Mouse (Mus musculus) MEL (cell line): ENCODE measurements at regions not wholly inside any gene's neighbourhood (a gene's known extent, or its start where the extent isn't known, plus 50 kb on each side); places are given as distances from the start of the nearest gene placed in this dataset.

Source experiments
- DNase-seq: peaks from one replicate; pipeline ENCODE4 v3.0.0; 2011; ENCODE audit warnings: low read depth, low spot score
- H3K27ac ChIP-seq: 2 replicates; pipeline ENCODE4 v1.5.1; 2012; ENCODE audit warnings: low read depth, mild to moderate bottlenecking, control low read depth, low read length, moderate library complexity; ENCODE audit not compliant: control insufficient read depth
- H3K27me3 ChIP-seq, 2 experiments: fragments of 150-350 bp in 1 of 2; sonication (generic) in 1 of 2; 2 replicates each; pipeline ENCODE4 v1.6.1; 2012; ENCODE audit warnings: low read length in 2 of 2, mild to moderate bottlenecking in 2 of 2, improper control_type of control experiment in 1 of 2, moderate library complexity in 1 of 2; ENCODE audit not compliant: insufficient read depth in 2 of 2, control insufficient read depth in 1 of 2
- H3K36me3 ChIP-seq, 2 experiments: 2 replicates each; pipeline ENCODE4 v1.6.1; 2012 to 2014; ENCODE audit warnings: low read length in 2 of 2, improper control_type of control experiment in 1 of 2, inconsistent platforms in 1 of 2, mild to moderate bottlenecking in 1 of 2; ENCODE audit not compliant: insufficient read depth in 2 of 2, control insufficient read depth in 1 of 2
- H3K4me1 ChIP-seq, 2 experiments: fragments of 150-350 bp in 1 of 2; sonication (generic) in 1 of 2; 2 replicates each; pipeline ENCODE4 v1.6.1; 2012; ENCODE audit warnings: low read length in 2 of 2, improper control_type of control experiment in 1 of 2, mild to moderate bottlenecking in 1 of 2; ENCODE audit not compliant: insufficient read depth in 2 of 2, control insufficient read depth in 1 of 2
- H3K4me3 ChIP-seq, 2 experiments: fragments of 150-350 bp in 1 of 2; sonication (generic) in 1 of 2; 2 replicates each; pipeline ENCODE4 v1.5.1; 2012; ENCODE audit warnings: low read depth in 2 of 2, low read length in 2 of 2, mild to moderate bottlenecking in 2 of 2, moderate library complexity in 2 of 2, control low read depth in 1 of 2, improper control_type of control experiment in 1 of 2; ENCODE audit not compliant: control insufficient read depth in 1 of 2, insufficient read depth in 1 of 2
- H3K79me2 ChIP-seq: 2 replicates; pipeline ENCODE4 v1.6.1; 2012; ENCODE audit warnings: mild to moderate bottlenecking, low read length, moderate library complexity; ENCODE audit not compliant: control insufficient read depth, poor library complexity, insufficient read depth
- H3K9ac ChIP-seq: 2 replicates; pipeline ENCODE4 v1.6.1; 2012; ENCODE audit warnings: low read depth, mild to moderate bottlenecking, control low read depth, low read length, moderate library complexity; ENCODE audit not compliant: control insufficient read depth, poor library complexity, severe bottlenecking
- H3K9me3 ChIP-seq: fragments of 150-350 bp; sonication (generic); replicated peaks from 2 replicates; pipeline ENCODE4 v1.6.1; 2012; ENCODE audit warnings: mild to moderate bottlenecking, low read length, improper control_type of control experiment, moderate library complexity; ENCODE audit not compliant: insufficient read depth
- BHLHE40 ChIP-seq: IDR thresholded peaks from 2 replicates; pipeline ENCODE4 v1.6.1; 2012; ENCODE audit warnings: low read depth, mild to moderate bottlenecking, inconsistent platforms, low read length, improper control_type of control experiment, borderline replicate concordance
- CHD1 ChIP-seq: IDR thresholded peaks from 2 replicates; pipeline ENCODE4 v1.6.1; 2012; ENCODE audit warnings: low read depth, mild to moderate bottlenecking, inconsistent platforms, low read length, improper control_type of control experiment
- CHD2 ChIP-seq: IDR thresholded peaks from 2 replicates; pipeline ENCODE4 v1.6.1; 2011; ENCODE audit warnings: low read length, improper control_type of control experiment
- E2F4 ChIP-seq: IDR thresholded peaks from 2 replicates; pipeline ENCODE4 v1.6.1; 2011; ENCODE audit warnings: low read depth, low read length, improper control_type of control experiment, borderline replicate concordance
- ELF1 ChIP-seq: IDR thresholded peaks from 2 replicates; pipeline ENCODE4 v1.6.1; 2014; ENCODE audit warnings: low read depth, mild to moderate bottlenecking, inconsistent platforms, low read length, improper control_type of control experiment, moderate library complexity
- EP300 ChIP-seq, 2 experiments: IDR thresholded peaks; 2 replicates each; pipeline ENCODE4 v1.6.1; 2011; ENCODE audit warnings: improper control_type of control experiment in 2 of 2, low read length in 2 of 2, low read depth in 1 of 2, mild to moderate bottlenecking in 1 of 2
- ETS1 ChIP-seq: IDR thresholded peaks from 2 replicates; pipeline ENCODE4 v1.6.1; 2012; ENCODE audit warnings: low read depth, mild to moderate bottlenecking, inconsistent platforms, low read length, improper control_type of control experiment, moderate library complexity
- GABPA ChIP-seq: IDR thresholded peaks from 2 replicates; pipeline ENCODE4 v1.6.1; 2012; ENCODE audit warnings: low read depth, mild to moderate bottlenecking, inconsistent platforms, low read length, improper control_type of control experiment, moderate library complexity
- HCFC1 ChIP-seq: IDR thresholded peaks from 2 replicates; pipeline ENCODE4 v1.6.1; 2012; ENCODE audit warnings: low read depth, mild to moderate bottlenecking, inconsistent platforms, low read length, improper control_type of control experiment, moderate library complexity
- KAT2A ChIP-seq: conservative IDR thresholded peaks from 2 replicates; pipeline ENCODE4 v1.6.1; 2012; ENCODE audit warnings: low read depth, low read length, improper control_type of control experiment, inconsistent platforms
- MAFK ChIP-seq: IDR thresholded peaks from 2 replicates; pipeline ENCODE4 v1.6.1; 2011; ENCODE audit warnings: low read depth, mild to moderate bottlenecking, low read length, improper control_type of control experiment, borderline replicate concordance
- MAX ChIP-seq: IDR thresholded peaks from 2 replicates; pipeline ENCODE4 v1.6.1; 2011; ENCODE audit warnings: low read length, improper control_type of control experiment
- MEF2A ChIP-seq: IDR thresholded peaks from 2 replicates; pipeline ENCODE4 v1.6.1; 2014; ENCODE audit warnings: low read depth, mild to moderate bottlenecking, inconsistent platforms, low read length, improper control_type of control experiment; ENCODE audit not compliant: poor library complexity, insufficient replicate concordance, severe bottlenecking; ENCODE audit errors: extremely low read depth
- MYC ChIP-seq: IDR thresholded peaks from 2 replicates; pipeline ENCODE4 v1.6.1; 2011; ENCODE audit warnings: low read depth, mild to moderate bottlenecking, low read length, improper control_type of control experiment, moderate library complexity
- NELFE ChIP-seq: IDR thresholded peaks from 2 replicates; pipeline ENCODE4 v1.6.1; 2011; ENCODE audit warnings: low read depth, low read length, improper control_type of control experiment
- NRF1 ChIP-seq: IDR thresholded peaks from 2 replicates; pipeline ENCODE4 v1.6.1; 2014; ENCODE audit warnings: low read depth, mild to moderate bottlenecking, inconsistent platforms, low read length, improper control_type of control experiment, moderate library complexity; ENCODE audit not compliant: poor library complexity, insufficient read depth, severe bottlenecking
- POLR2A ChIP-seq, 2 experiments: IDR thresholded peaks; 2 replicates each; pipeline ENCODE4 v1.6.1; 2011 to 2012; ENCODE audit warnings: low read length in 2 of 2, mild to moderate bottlenecking in 2 of 2, control low read depth in 1 of 2, improper control_type of control experiment in 1 of 2, low read depth in 1 of 2, moderate library complexity in 1 of 2; ENCODE audit not compliant: control insufficient read depth in 1 of 2, insufficient read depth in 1 of 2, poor library complexity in 1 of 2
- POLR2AphosphoS2 ChIP-seq: IDR thresholded peaks from 2 replicates; pipeline ENCODE4 v1.6.1; 2011; ENCODE audit warnings: low read length, improper control_type of control experiment
- RCOR1 ChIP-seq: IDR thresholded peaks from 2 replicates; pipeline ENCODE4 v1.6.1; 2012; ENCODE audit warnings: low read depth, mild to moderate bottlenecking, inconsistent platforms, low read length, improper control_type of control experiment
- SIN3A ChIP-seq: IDR thresholded peaks from 2 replicates; pipeline ENCODE4 v1.6.1; 2012; ENCODE audit warnings: low read length, improper control_type of control experiment, inconsistent platforms
- SMC3 ChIP-seq: IDR thresholded peaks from 2 replicates; pipeline ENCODE4 v1.6.1; 2011; ENCODE audit warnings: low read depth, low read length, improper control_type of control experiment
- TAL1 ChIP-seq: IDR thresholded peaks from 2 replicates; pipeline ENCODE4 v1.6.1; 2012; ENCODE audit warnings: mild to moderate bottlenecking, inconsistent platforms, low read length, moderate library complexity, mixed read lengths
- TCF12 ChIP-seq: IDR thresholded peaks from 2 replicates; pipeline ENCODE4 v1.6.1; 2014; ENCODE audit warnings: low read depth, mild to moderate bottlenecking, inconsistent platforms, low read length, improper control_type of control experiment, moderate library complexity
- UBTF ChIP-seq: IDR thresholded peaks from 2 replicates; pipeline ENCODE4 v1.6.1; 2012; ENCODE audit warnings: low read depth, mild to moderate bottlenecking, inconsistent platforms, low read length, improper control_type of control experiment, moderate library complexity, borderline replicate concordance; ENCODE audit not compliant: insufficient read depth
- USF2 ChIP-seq, 2 experiments: IDR thresholded peaks; 2 replicates each; pipeline ENCODE4 v1.6.1; 2011 to 2012; ENCODE audit warnings: improper control_type of control experiment in 2 of 2, low read length in 2 of 2, borderline replicate concordance in 1 of 2, inconsistent platforms in 1 of 2, low read depth in 1 of 2, mild to moderate bottlenecking in 1 of 2; ENCODE audit not compliant: insufficient read depth in 1 of 2
- ZMIZ1 ChIP-seq: IDR thresholded peaks from 2 replicates; pipeline ENCODE4 v1.6.1; 2012; ENCODE audit warnings: low read depth, mild to moderate bottlenecking, inconsistent platforms, low read length, improper control_type of control experiment, moderate library complexity
- ZNF384 ChIP-seq: IDR thresholded peaks from 2 replicates; pipeline ENCODE4 v1.6.1; 2012; ENCODE audit warnings: low read depth, mild to moderate bottlenecking, inconsistent platforms, low read length, improper control_type of control experiment

GRCm38 (mm10) chr9:94382293-94382692 is 155.6 kb downstream of the 1190002N15Rik start:
- Histone ChIP-seq H3K79me2 (no peaks in the 10 kb centered on the region), H3K27ac (no peak overlapping the region), H3K9ac (no peak overlapping the region), H3K36me3 (no peaks in the 10 kb centered on the region), H3K27me3 (no peaks in the 10 kb centered on the region), H3K4me3 (no peak overlapping the region), H3K4me1 (no peaks in the 10 kb centered on the region), H3K9me3 (no peaks in the 10 kb centered on the region)
- TF ChIP-seq UBTF = no peak
- no peak for TF ChIP-seq EP300 (IDR thresholded peaks at IDR 0.05; ENCODE audit: low read depth in 1 of 2, low read length in 2 of 2)
- no peak for TF ChIP-seq POLR2A (IDR thresholded peaks at IDR 0.05; ENCODE audit: control insufficient read depth in 1 of 2, insufficient read depth in 1 of 2, low read depth in 1 of 2, low read length in 2 of 2, poor library complexity in 1 of 2)
- no peak for TF ChIP-seq ELF1
- no peak for TF ChIP-seq RCOR1
- TF ChIP-seq CHD2 = no peak
- TF ChIP-seq USF2 (IDR thresholded peaks at IDR 0.05; ENCODE audit: borderline replicate concordance in 1 of 2, insufficient read depth in 1 of 2, low read depth in 1 of 2, low read length in 2 of 2) = no peak
- TF ChIP-seq BHLHE40 = no peak
- TF ChIP-seq MAFK = no peak
- no peak for TF ChIP-seq GABPA
- no peak for TF ChIP-seq SMC3
- no peak for TF ChIP-seq MEF2A
- no peak for TF ChIP-seq POLR2AphosphoS2
- TF ChIP-seq TAL1 = no peak
- no peak for TF ChIP-seq E2F4
- no peak for TF ChIP-seq CHD1
- no peak for TF ChIP-seq MYC
- TF ChIP-seq TCF12 = no peak
- no peak for TF ChIP-seq SIN3A
- no peak for TF ChIP-seq HCFC1
- no peak for DNase-seq

GRCm38 (mm10) chr9:94378835-94379234 is 159.0 kb downstream of the 1190002N15Rik start:
- TF ChIP-seq USF2 (IDR thresholded peaks at IDR 0.05; ENCODE audit: borderline replicate concordance in 1 of 2, insufficient read depth in 1 of 2, low read depth in 1 of 2, low read length in 2 of 2) (no peak), POLR2AphosphoS2 (no peak), ZMIZ1 (no peak), CHD2 (no peak), NRF1 (no peak), KAT2A (no peak), NELFE (no peak), UBTF (no peak), ETS1 (no peak), ZNF384 (no peak), TCF12 (no peak), MAX (no peak), HCFC1 (no peak), BHLHE40 (no peak)
- no peak overlapping the region for H3K9ac ChIP-seq
- no peak overlapping the region for H3K27ac ChIP-seq
- no peaks in the 10 kb centered on the region for H3K27me3 ChIP-seq
- no peak for DNase-seq
- H3K9me3 ChIP-seq = no peaks in the 10 kb centered on the region
- H3K79me2 ChIP-seq = no peaks in the 10 kb centered on the region
- no peaks in the 10 kb centered on the region for H3K36me3 ChIP-seq
- no peaks in the 10 kb centered on the region for H3K4me1 ChIP-seq
- H3K4me3 ChIP-seq = no peak overlapping the region
